Mouse (Mus musculus): ENCODE results near the gene Glod4. TPM values are rescaled to one million over a fixed set of nuclear protein-coding genes. Genes with fewer than 3 reads are reported as not detected.

Glod4 gene
- polyA plus RNA-seq, 1 experiment from 2014 or later: 125 TPM

DNA sequence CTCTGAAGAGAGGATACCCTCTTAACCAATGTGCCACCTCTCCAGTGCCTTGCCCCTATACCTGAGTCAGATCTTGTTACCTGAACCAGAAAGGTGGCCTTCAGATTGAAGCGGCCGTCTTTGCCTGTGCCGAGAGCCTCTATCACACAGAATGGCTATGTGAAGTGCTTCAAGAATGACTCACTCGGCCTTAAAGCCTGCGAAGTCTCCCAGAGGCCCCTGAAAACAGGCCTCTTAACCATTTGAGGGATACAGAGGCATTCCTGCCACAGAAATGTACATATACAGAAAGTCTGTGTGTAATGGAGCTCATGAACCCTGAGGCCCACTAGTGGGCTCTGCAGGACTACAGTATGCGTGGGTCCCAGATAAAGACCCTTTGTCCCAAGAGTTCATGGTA is 40.3 kb upstream of the Glod4 start:
- H3K4me3 ChIP-seq (ENCODE audit: low read length): no peak overlapping the region
- no peak for ATAC-seq
- H3K4me2 ChIP-seq (ENCODE audit: low read length): no peak overlapping the region
- peaks cover 27% of the 10 kb centered on the region for H3K4me1 ChIP-seq (ENCODE audit: control insufficient read depth, insufficient read depth, low read depth, low read length)
- H3K9me3 ChIP-seq (ENCODE audit: control insufficient read depth, low read length): no peaks in the 10 kb centered on the region
- no peak overlapping the region for H3K27ac ChIP-seq (ENCODE audit: low read depth, low read length)
- 94% methylated on average over 6 of the region's 6 CpGs for WGBS
- H3K36me3 ChIP-seq (ENCODE audit: control insufficient read depth, insufficient read depth, low read length): no peaks in the 10 kb centered on the region
- H3K27me3 ChIP-seq (replicated peaks; ENCODE audit: control insufficient read depth, insufficient read depth, low read length): no peaks in the 10 kb centered on the region
- no peak overlapping the region for H3K9ac ChIP-seq (ENCODE audit: low read depth, low read length)

DNA sequence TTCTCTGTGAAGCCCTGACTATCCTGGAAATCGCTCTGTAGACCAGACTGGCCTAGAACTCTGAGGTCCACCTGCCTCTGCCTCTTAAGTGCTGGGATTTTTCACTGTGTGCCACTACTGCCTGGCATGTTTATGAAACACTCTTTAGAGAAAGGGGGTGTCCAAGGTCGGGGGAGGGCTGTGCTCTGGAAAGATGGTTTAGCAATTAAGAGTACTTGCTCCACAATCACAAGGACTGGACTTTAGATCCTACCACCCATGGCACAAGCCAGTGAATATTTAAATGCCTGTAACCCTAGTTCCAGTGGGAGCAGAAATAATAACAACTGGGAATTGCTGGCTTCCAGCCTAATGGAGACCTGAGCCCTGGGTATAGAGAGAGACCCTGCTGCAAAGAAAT is 36.4 kb upstream of the Glod4 start:
- H3K4me1 ChIP-seq (ENCODE audit: control insufficient read depth, insufficient read depth, low read depth, low read length): peaks cover 16% of the 10 kb centered on the region
- H3K9ac ChIP-seq (ENCODE audit: low read depth, low read length): no peak overlapping the region
- H3K9me3 ChIP-seq (ENCODE audit: control insufficient read depth, low read length): no peaks in the 10 kb centered on the region
- H3K36me3 ChIP-seq (ENCODE audit: control insufficient read depth, insufficient read depth, low read length): no peaks in the 10 kb centered on the region
- H3K4me3 ChIP-seq (ENCODE audit: low read length): no peak overlapping the region
- no peak overlapping the region for H3K4me2 ChIP-seq (ENCODE audit: low read length)
- ATAC-seq: no peak
- H3K27me3 ChIP-seq (replicated peaks; ENCODE audit: control insufficient read depth, insufficient read depth, low read length): no peaks in the 10 kb centered on the region
- 64% methylated on average over 2 of the region's 2 CpGs for WGBS
- H3K27ac ChIP-seq (ENCODE audit: low read depth, low read length): peak overlapping the region; percentile 48

GRCm38 (mm10) chr11:76278960-76279852 is 35.7 kb upstream of the Glod4 start:
- Histone ChIP-seq H3K27ac (ENCODE audit: low read depth, low read length) (peak overlapping the region; percentile 48), H3K9ac (ENCODE audit: low read depth, low read length) (no peak overlapping the region)
- 49% methylated on average over 14 of the region's 14 CpGs for WGBS

GRCm38 (mm10) chr11:76272440-76272839 is 28.9 kb upstream of the Glod4 start:
- no peaks in the 10 kb centered on the region for H3K9me3 ChIP-seq (ENCODE audit: control insufficient read depth, low read length)
- no peak for ATAC-seq
- no peak overlapping the region for H3K4me2 ChIP-seq (ENCODE audit: low read length)
- no peak overlapping the region for H3K9ac ChIP-seq (ENCODE audit: low read depth, low read length)
- no peak overlapping the region for H3K27ac ChIP-seq (ENCODE audit: low read depth, low read length)
- 63% methylated on average over 4 of the region's 4 CpGs for WGBS
- H3K4me1 ChIP-seq (ENCODE audit: control insufficient read depth, insufficient read depth, low read depth, low read length): peaks cover 9% of the 10 kb centered on the region
- H3K27me3 ChIP-seq (replicated peaks; ENCODE audit: control insufficient read depth, insufficient read depth, low read length): no peaks in the 10 kb centered on the region
- no peaks in the 10 kb centered on the region for H3K36me3 ChIP-seq (ENCODE audit: control insufficient read depth, insufficient read depth, low read length)
- no peak overlapping the region for H3K4me3 ChIP-seq (ENCODE audit: low read length)

More at GRCm38 (mm10) chr11:76278960-76279852, 35.7 kb upstream of the Glod4 start:
- Histone ChIP-seq H3K4me3 (ENCODE audit: low read length) (no peak overlapping the region), H3K9me3 (ENCODE audit: control insufficient read depth, low read length) (no peaks in the 10 kb centered on the region), H3K4me2 (ENCODE audit: low read length) (no peak overlapping the region), H3K4me1 (ENCODE audit: control insufficient read depth, insufficient read depth, low read depth, low read length) (peaks cover 16% of the 10 kb centered on the region), H3K36me3 (ENCODE audit: control insufficient read depth, insufficient read depth, low read length) (no peaks in the 10 kb centered on the region), H3K27me3 (replicated peaks; ENCODE audit: control insufficient read depth, insufficient read depth, low read length) (no peaks in the 10 kb centered on the region)
- ATAC-seq: peak; percentile 63; the same call in 1 of the 2 replicates

DNA sequence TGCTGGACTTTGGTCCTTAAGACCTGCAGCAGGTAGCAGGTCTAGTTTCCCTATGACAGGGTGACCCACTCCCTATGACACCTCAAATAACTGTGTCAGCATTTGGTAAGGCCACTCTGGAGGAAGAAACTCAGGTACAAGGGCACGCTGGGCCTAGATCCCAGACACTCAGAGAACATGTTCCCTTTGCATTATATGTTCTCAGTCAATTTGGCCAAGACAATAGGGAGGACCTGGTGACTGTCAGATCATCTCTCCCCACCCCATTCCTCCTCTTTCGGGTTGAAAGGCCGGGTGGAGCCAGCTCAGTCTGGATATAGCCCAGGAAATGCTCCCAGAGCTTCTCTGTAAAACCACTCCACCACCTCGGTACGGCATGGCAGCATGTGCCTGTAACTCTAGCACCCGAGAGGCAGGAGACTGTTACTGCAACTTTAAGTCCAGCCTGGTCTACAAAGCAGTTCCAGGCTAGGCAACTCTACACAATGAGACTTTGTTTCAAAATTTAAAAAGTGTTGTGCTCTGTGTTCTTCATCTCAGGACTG is 25.1 kb upstream of the Glod4 start:
- Histone ChIP-seq H3K4me1 (ENCODE audit: control insufficient read depth, insufficient read depth, low read depth, low read length) (peaks cover 9% of the 10 kb centered on the region), H3K9ac (ENCODE audit: low read depth, low read length) (peak overlapping the region; percentile 47; the same call in 1 of the 2 replicates), H3K27me3 (replicated peaks; ENCODE audit: control insufficient read depth, insufficient read depth, low read length) (no peaks in the 10 kb centered on the region), H3K9me3 (ENCODE audit: control insufficient read depth, low read length) (no peaks in the 10 kb centered on the region), H3K4me2 (ENCODE audit: low read length) (no peak overlapping the region), H3K4me3 (ENCODE audit: low read length) (no peak overlapping the region), H3K27ac (ENCODE audit: low read depth, low read length) (peak overlapping the region; percentile 75), H3K36me3 (ENCODE audit: control insufficient read depth, insufficient read depth, low read length) (no peaks in the 10 kb centered on the region)
- ATAC-seq: no peak
- WGBS: 53% methylated on average over 6 of the region's 6 CpGs

DNA sequence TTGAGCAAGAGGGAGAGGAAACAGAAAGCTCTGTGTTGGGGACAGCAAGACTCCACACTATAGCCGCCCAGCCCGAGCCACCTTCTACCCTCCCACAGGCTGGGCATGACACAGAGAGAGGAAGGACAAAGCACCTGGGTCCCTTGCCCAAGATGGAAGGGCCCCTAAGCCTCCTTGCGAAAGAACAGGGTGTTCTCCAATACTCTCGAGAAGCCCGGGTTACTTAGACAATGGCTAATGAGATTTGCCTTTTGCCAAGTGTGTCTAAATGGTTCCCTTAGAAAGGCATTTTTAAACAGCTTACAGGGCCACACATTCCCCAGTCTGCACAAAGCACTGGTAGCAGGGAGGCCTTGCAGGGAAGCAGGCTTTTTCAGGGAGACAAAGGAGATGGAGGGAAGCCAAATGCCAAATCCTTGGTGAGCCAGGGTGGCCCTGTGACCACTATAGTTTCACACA is 24.5 kb upstream of the Glod4 start:
- Histone ChIP-seq H3K9me3 (ENCODE audit: control insufficient read depth, low read length) (no peaks in the 10 kb centered on the region), H3K27me3 (replicated peaks; ENCODE audit: control insufficient read depth, insufficient read depth, low read length) (no peaks in the 10 kb centered on the region), H3K27ac (ENCODE audit: low read depth, low read length) (peak overlapping the region; percentile 75), H3K4me1 (ENCODE audit: control insufficient read depth, insufficient read depth, low read depth, low read length) (peaks cover 12% of the 10 kb centered on the region), H3K4me3 (ENCODE audit: low read length) (no peak overlapping the region), H3K36me3 (ENCODE audit: control insufficient read depth, insufficient read depth, low read length) (no peaks in the 10 kb centered on the region), H3K9ac (ENCODE audit: low read depth, low read length) (peak overlapping the region; percentile 47), H3K4me2 (ENCODE audit: low read length) (no peak overlapping the region)
- WGBS: 21% methylated on average over 5 of the region's 5 CpGs
- ATAC-seq: peak; percentile 89

GRCm38 (mm10) chr11:76267550-76267949 is 24.0 kb upstream of the Glod4 start:
- Histone ChIP-seq H3K27me3 (replicated peaks; ENCODE audit: control insufficient read depth, insufficient read depth, low read length) (no peaks in the 10 kb centered on the region), H3K4me1 (ENCODE audit: control insufficient read depth, insufficient read depth, low read depth, low read length) (peaks cover 17% of the 10 kb centered on the region), H3K27ac (ENCODE audit: low read depth, low read length) (peak overlapping the region; percentile 75), H3K36me3 (ENCODE audit: control insufficient read depth, insufficient read depth, low read length) (no peaks in the 10 kb centered on the region), H3K4me2 (ENCODE audit: low read length) (no peak overlapping the region), H3K4me3 (ENCODE audit: low read length) (no peak overlapping the region), H3K9ac (ENCODE audit: low read depth, low read length) (no peak overlapping the region), H3K9me3 (ENCODE audit: control insufficient read depth, low read length) (no peaks in the 10 kb centered on the region)
- no peak for ATAC-seq
- WGBS: 23% methylated on average over 7 of the region's 7 CpGs

- no peak overlapping the region for H3K4me3 ChIP-seq (ENCODE audit: low read length)
- ATAC-seq: no peak
Observed at GRCm38 (mm10) chr11:76262611-76263351, 19.3 kb upstream of the Glod4 start.

GRCm38 (mm10) chr11:76261224-76261623 is 17.7 kb upstream of the Glod4 start:
- ATAC-seq: no peak
- no peaks in the 10 kb centered on the region for H3K9me3 ChIP-seq (ENCODE audit: control insufficient read depth, low read length)
- 63% methylated on average over 12 of the region's 12 CpGs for WGBS
- peaks cover 16% of the 10 kb centered on the region for H3K4me1 ChIP-seq (ENCODE audit: control insufficient read depth, insufficient read depth, low read depth, low read length)
- 0 out of 2 replicates have a peak overlapping the region, but pooled peaks have one; percentile 9 for H3K9ac ChIP-seq (ENCODE audit: low read depth, low read length)
- no peak overlapping the region for H3K4me3 ChIP-seq (ENCODE audit: low read length)
- no peaks in the 10 kb centered on the region for H3K36me3 ChIP-seq (ENCODE audit: control insufficient read depth, insufficient read depth, low read length)
- no peak overlapping the region for H3K4me2 ChIP-seq (ENCODE audit: low read length)
- H3K27ac ChIP-seq (ENCODE audit: low read depth, low read length): peak overlapping the region; percentile 18; the same call in 1 of the 2 replicates
- no peaks in the 10 kb centered on the region for H3K27me3 ChIP-seq (replicated peaks; ENCODE audit: control insufficient read depth, insufficient read depth, low read length)

More at GRCm38 (mm10) chr11:76262611-76263351, 19.3 kb upstream of the Glod4 start:
- Histone ChIP-seq H3K27me3 (replicated peaks; ENCODE audit: control insufficient read depth, insufficient read depth, low read length) (no peaks in the 10 kb centered on the region), H3K27ac (ENCODE audit: low read depth, low read length) (no peak overlapping the region), H3K4me2 (ENCODE audit: low read length) (peak overlapping the region; percentile 6), H3K9ac (ENCODE audit: low read depth, low read length) (peak overlapping the region; percentile 5; the same call in 1 of the 2 replicates), H3K4me1 (ENCODE audit: control insufficient read depth, insufficient read depth, low read depth, low read length) (peaks cover 19% of the 10 kb centered on the region), H3K9me3 (ENCODE audit: control insufficient read depth, low read length) (no peaks in the 10 kb centered on the region), H3K36me3 (ENCODE audit: control insufficient read depth, insufficient read depth, low read length) (no peaks in the 10 kb centered on the region)
- WGBS: 3% methylated on average over 19 of the region's 19 CpGs

Data from hindbrain, embryonic 16.5 days (tissue).